Mouse (Mus musculus) hindbrain, embryonic 16.5 days (tissue): Measurements from ENCODE around the gene Rsrp1. TPM values are rescaled to one million over a fixed set of nuclear protein-coding genes. Genes with fewer than 3 reads are reported as not detected.

ENCODE experiments used
- ATAC-seq: fragments of 200-750 bp; cut with Nextera tagmentation; 2 replicates; pipeline ENCODE4 v1.8.0; 2017; ENCODE audit warnings: moderate TSS enrichment, moderate library complexity
- H3K27ac ChIP-seq: fragments of 300-500 bp; sonication (generic); 2 replicates; pipeline ENCODE4 v1.5.1; 2014; ENCODE audit warnings: low read depth, mild to moderate bottlenecking, control low read depth, low read length, moderate library complexity
- H3K27me3 ChIP-seq: fragments of 300-500 bp; sonication (generic); replicated peaks from 2 replicates; pipeline ENCODE4 v1.6.1; 2014; ENCODE audit warnings: low read length; ENCODE audit not compliant: control insufficient read depth, insufficient read depth
- H3K36me3 ChIP-seq: fragments of 300-500 bp; sonication (generic); 2 replicates; pipeline ENCODE4 v1.6.1; 2014; ENCODE audit warnings: mild to moderate bottlenecking, low read length, moderate library complexity, mixed read lengths; ENCODE audit not compliant: control insufficient read depth, insufficient read depth
- H3K4me1 ChIP-seq: fragments of 300-500 bp; sonication (generic); 2 replicates; pipeline ENCODE4 v1.6.1; 2014; ENCODE audit warnings: low read depth, low read length; ENCODE audit not compliant: control insufficient read depth, insufficient read depth
- H3K4me2 ChIP-seq: fragments of 300-500 bp; sonication (generic); 2 replicates; pipeline ENCODE4 v1.6.1; 2014; ENCODE audit warnings: mild to moderate bottlenecking, low read length, control low read depth, moderate library complexity
- H3K4me3 ChIP-seq: fragments of 300-500 bp; sonication (generic); 2 replicates; pipeline ENCODE4 v1.5.1; 2014; ENCODE audit warnings: mild to moderate bottlenecking, low read length, control low read depth, moderate library complexity
- H3K9ac ChIP-seq: fragments of 300-500 bp; sonication (generic); 2 replicates; pipeline ENCODE4 v1.6.1; 2014; ENCODE audit warnings: low read depth, mild to moderate bottlenecking, control low read depth, low read length, moderate library complexity
- H3K9me3 ChIP-seq: fragments of 300-500 bp; sonication (generic); 2 replicates; pipeline ENCODE4 v1.6.1; 2014; ENCODE audit warnings: mild to moderate bottlenecking, low read length, moderate library complexity; ENCODE audit not compliant: control insufficient read depth
- WGBS: fragments of 180-500 bp; shearing (Covaris S2); extraction: QIAGEN DNeasy Blood & Tissue Kit; methylation state at CpG from one replicate; pipeline ENCODE4 v1.1.7; 2014; 5-methylcytosine and 5-hydroxymethylcytosine counted together
- polyA plus RNA-seq: library from polyadenylated mRNA; unstranded; fragments of >200 nt; fragmentation: Nextera tagmentation; extraction: Ambion mirVana; gene quantifications from 2 replicates; pipeline ENCODE4 v1.2.1, GENCODE M21; 2015

Gene Rsrp1
- polyA plus RNA-seq, 1 experiment from 2014 or later, result 454 TPM

DNA sequence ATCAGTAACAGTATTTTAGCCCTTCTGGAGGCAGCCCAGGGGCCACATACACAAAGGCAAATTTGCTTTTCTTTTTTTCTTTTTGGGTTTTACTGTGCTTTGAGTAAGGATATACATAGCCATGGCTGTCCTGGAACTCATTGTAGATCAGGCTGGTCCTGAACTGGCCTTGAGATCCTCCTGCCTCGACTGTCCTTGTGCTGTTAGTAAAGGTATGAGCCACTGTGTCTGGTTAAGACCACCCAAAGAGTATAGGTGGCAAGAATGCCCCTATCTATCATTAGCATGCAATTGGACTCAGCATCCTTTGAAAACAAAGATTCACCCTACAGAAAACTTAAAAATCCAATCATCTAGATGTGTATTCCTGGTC lies 5.1 kb downstream of the Rsrp1 start:
- no peak overlapping the region for H3K4me2 ChIP-seq
- no peaks in the 10 kb centered on the region for H3K27me3 ChIP-seq
- H3K9me3 ChIP-seq, result no peaks in the 10 kb centered on the region
- no peak overlapping the region for H3K9ac ChIP-seq
- peaks cover 23% of the 10 kb centered on the region for H3K36me3 ChIP-seq
- no peak for ATAC-seq
- H3K4me3 ChIP-seq, result no peak overlapping the region
- no peak overlapping the region for H3K27ac ChIP-seq
- WGBS, result 91% methylated on average over 1 of the region's 1 CpGs
- peaks cover 27% of the 10 kb centered on the region for H3K4me1 ChIP-seq

DNA sequence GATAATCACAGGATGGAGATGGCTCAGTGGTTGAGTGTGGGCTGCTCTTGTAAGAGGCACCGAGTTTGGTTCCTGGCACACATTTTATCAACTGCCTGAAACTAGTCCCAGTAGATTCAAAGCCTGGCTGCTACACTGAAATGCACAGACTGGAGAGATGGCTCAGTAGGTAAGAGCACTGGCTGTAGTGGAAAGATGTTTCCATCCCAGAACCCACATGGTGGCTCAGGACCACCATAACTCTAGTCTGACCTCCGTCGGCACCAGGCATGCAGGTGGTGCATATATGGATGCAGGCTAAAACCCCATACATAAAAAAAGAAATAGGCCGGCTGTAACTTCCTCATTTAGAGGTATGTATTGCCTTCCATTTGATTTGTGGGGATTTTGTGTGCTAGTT lies 6.1 kb downstream of the Rsrp1 start:
- Histone ChIP-seq H3K4me1 (peaks cover 27% of the 10 kb centered on the region), H3K36me3 (peaks cover 27% of the 10 kb centered on the region), H3K9ac (no peak overlapping the region), H3K4me3 (no peak overlapping the region), H3K27me3 (no peaks in the 10 kb centered on the region), H3K9me3 (no peaks in the 10 kb centered on the region), H3K27ac (no peak overlapping the region), H3K4me2 (no peak overlapping the region)
- no peak for ATAC-seq
- 84% methylated on average over 4 of the region's 4 CpGs for WGBS

DNA sequence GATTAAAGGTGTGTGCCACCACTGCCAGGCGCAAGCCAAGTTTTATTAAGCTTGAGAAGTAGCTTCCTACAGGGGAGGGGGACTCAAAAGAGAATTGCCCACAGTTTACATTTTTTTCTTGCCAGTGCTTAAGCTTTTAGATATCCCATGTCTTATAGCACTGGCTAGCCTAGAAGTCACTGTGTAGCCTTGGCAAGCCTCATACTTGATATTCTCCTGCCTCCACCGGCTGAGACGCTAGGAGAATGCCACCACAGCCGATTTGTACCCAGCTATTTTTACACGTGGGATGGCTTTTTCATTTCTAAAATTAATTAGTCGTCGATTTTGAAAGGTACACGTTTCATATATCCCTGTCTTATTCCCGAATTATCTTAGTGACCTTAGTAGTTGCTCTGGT lies 6.8 kb downstream of the Rsrp1 start:
- Histone ChIP-seq H3K27me3 (no peaks in the 10 kb centered on the region), H3K27ac (peak overlapping the region; percentile 69), H3K4me1 (peaks cover 22% of the 10 kb centered on the region), H3K9me3 (no peaks in the 10 kb centered on the region), H3K36me3 (peaks cover 32% of the 10 kb centered on the region), H3K4me2 (peak overlapping the region; percentile 93), H3K9ac (peak overlapping the region; percentile 55), H3K4me3 (peak overlapping the region; percentile 84)
- no peak for ATAC-seq
- WGBS, result 29% methylated on average over 9 of the region's 9 CpGs

DNA sequence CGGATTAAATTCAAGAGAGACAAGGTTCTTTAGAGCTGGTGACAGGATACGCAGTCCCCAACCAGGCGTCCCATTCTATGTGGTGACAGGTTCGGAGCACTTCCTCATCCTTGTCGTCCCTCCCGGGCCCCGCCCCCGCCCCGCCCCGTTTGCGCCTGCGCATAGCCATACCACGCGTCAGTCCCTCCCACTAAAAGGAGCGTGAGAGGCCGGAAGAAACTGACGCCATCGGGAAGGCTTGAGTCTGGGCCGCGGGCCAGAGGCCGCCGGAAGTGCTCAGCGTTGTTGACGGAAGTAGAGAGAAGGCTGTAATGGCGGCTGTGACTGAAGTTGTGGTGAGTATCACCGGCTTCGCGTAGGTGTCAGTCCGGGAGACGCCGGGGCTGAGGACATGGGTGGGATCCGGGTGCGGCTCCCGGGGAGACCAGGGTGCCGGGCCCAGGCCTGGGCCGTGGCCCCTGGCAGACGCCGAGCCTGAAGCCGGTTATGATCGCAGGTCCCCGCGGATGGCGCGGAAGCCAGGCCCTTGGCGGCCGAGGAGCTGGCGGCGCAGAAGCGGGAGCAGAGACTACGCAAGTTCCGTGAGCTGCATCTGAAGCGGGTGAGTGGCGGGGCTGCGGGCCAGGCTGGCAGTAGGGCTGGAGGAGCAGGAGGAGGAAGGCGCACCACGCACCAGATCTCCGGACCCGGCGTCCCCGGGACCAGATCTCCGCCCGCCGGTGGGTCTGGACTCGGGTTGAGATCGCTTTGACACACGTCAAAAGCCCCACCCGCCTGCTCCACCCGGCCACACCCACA lies 7.5 kb downstream of the Rsrp1 start, which contains the start of gene Syf2:
TSS of gene Syf2 (plus strand) at position 215 of the 798 bp plus-strand sequence.
- peak within 1 kb of the TSS; percentile 85 for H3K9ac ChIP-seq
- peaks cover 29% of the 10 kb centered on the region for H3K36me3 ChIP-seq
- under 1% methylated on average over 58 of the region's 68 CpGs for WGBS
- no peaks in the 10 kb centered on the region for H3K27me3 ChIP-seq
- peak within 1 kb of the TSS; percentile 84 for H3K4me3 ChIP-seq
- H3K27ac ChIP-seq, result peak within 1 kb of the TSS; percentile 79
- H3K9me3 ChIP-seq, result no peaks in the 10 kb centered on the region
- H3K4me1 ChIP-seq, result peaks cover 15% of the 10 kb centered on the region
- peak; percentile 98 for ATAC-seq
- peak within 1 kb of the TSS; percentile 93 for H3K4me2 ChIP-seq

DNA sequence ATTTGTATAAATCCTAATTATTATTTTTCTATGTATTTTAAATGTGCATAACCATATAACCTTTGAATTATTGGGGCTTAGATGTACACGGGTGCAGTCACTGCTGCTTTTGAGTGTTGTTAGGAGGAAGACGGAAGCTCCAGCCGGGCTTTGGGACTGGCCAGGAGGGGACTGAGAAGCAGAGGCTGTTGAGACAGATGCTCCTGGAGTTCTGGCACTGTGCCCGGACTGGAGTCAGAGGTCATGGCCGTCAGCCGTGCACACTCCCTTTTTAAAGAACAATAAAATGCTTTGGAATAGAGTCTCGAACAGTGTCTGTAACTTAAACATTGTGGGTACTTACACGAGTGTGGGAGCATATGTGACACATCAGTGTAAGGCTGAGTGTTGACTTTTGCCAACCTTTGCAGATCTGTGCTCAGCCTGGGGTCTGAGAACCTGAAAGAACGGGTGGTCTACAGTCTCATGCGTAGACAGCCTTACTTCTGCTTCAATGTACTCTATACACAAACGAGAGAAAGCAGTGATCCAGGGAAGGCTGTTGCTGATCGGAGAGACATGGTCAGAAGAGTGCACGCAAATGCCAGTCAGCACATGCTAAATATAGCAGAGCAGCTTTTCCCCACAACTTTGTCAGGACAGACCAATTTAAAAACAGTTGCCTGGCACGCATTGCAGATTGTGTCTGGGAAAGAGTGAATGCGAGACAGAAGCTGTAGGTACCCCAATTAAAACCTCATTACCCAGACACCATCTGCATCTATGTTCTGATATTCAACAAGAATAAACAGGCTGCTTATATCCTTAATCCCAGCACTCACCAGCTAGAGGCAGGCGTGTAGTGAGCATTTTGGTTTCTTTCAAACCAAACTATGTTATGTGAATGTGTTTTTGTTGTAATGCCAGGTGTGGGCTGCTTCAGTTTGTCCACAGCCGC lies 14.1 kb downstream of the Rsrp1 start:
- no peaks in the 10 kb centered on the region for H3K4me1 ChIP-seq
- no peaks in the 10 kb centered on the region for H3K9me3 ChIP-seq
- WGBS, result 49% methylated on average over 17 of the region's 17 CpGs
- no peak overlapping the region for H3K4me3 ChIP-seq
- ATAC-seq, result no peak
- no peak overlapping the region for H3K4me2 ChIP-seq
- H3K27me3 ChIP-seq, result no peaks in the 10 kb centered on the region
- H3K36me3 ChIP-seq, result peaks cover 24% of the 10 kb centered on the region
- no peak overlapping the region for H3K27ac ChIP-seq
- no peak overlapping the region for H3K9ac ChIP-seq

DNA sequence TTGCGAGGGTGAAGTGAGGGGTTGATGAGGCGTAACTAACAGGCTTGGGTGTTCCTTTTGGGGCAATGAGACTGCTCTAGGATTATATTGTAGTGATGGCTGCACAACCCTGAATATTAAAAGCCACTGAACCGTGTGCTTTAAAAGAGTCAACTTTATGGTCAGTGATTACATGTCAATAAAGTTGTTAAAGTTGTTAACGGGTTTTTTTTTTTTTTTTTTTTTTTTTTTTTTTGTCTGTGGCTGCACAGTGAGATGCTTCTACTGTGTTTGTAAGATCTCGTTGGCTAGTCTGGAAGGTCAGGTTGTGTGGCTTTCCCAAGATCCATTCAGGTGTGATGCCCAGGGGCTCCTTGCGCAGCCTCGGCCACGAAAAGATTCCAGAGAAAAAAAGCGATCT lies 16.5 kb downstream of the Rsrp1 start:
- no peak overlapping the region for H3K27ac ChIP-seq
- 56% methylated on average over 9 of the region's 9 CpGs for WGBS
- H3K9me3 ChIP-seq, result no peaks in the 10 kb centered on the region
- no peak overlapping the region for H3K4me3 ChIP-seq
- no peak for ATAC-seq
- 0 out of 2 replicates have a peak overlapping the region, but pooled peaks have one; percentile 10 for H3K4me2 ChIP-seq
- H3K36me3 ChIP-seq, result peaks cover 17% of the 10 kb centered on the region
- peaks cover 8% of the 10 kb centered on the region; the same call in 1 of the 2 replicates for H3K27me3 ChIP-seq
- no peak overlapping the region for H3K9ac ChIP-seq
- no peaks in the 10 kb centered on the region; the same call in 1 of the 2 replicates for H3K4me1 ChIP-seq

DNA sequence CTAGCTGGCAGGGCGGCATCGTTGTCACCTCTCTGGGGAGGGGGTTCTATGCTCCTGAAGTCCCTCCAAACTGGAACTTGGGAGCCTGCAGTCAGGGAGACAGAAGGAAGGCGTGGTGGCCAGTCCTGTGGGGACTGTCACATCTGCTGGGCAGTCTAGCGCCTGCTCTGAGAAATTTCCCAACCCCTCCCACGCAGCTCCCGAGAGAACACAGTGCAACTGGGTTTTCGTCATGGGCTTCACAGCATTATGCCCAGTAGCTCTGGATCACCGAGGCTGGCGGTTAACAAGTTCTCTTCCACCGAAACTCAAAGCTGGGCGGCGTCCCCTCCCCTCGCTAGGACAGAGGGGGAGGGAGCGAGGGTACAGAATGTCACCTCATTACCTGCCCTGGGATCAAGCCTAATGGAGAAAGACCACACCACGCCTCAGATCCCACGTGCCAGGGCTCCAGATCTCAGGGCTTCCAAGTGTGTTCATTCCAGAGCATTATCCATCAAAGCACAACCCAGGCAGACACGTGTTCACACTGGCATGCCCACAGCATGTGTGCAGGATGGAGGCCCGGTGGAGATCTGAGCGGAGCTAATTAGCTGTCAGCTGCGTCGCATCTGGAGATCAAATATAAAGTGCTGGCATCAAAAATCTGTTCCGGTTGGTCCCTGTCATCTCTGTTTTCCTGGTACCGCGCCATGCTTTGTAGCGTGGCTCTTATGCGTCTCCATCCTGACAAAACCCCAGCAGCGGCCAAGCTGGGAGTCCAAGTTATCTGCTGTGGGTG lies 20.6 kb downstream of the Rsrp1 start:
- peak overlapping the region; percentile 21; the same call in 1 of the 2 replicates for H3K4me2 ChIP-seq
- H3K27me3 ChIP-seq, result peaks cover 9% of the 10 kb centered on the region; the same call in 1 of the 2 replicates
- H3K4me3 ChIP-seq, result no peak overlapping the region
- H3K9ac ChIP-seq, result peak overlapping the region; percentile 22
- H3K36me3 ChIP-seq, result no peaks in the 10 kb centered on the region
- no peaks in the 10 kb centered on the region for H3K9me3 ChIP-seq
- H3K27ac ChIP-seq, result no peak overlapping the region
- ATAC-seq, result peak; percentile 65
- peaks cover 4% of the 10 kb centered on the region for H3K4me1 ChIP-seq
- WGBS, result 38% methylated on average over 27 of the region's 27 CpGs

DNA sequence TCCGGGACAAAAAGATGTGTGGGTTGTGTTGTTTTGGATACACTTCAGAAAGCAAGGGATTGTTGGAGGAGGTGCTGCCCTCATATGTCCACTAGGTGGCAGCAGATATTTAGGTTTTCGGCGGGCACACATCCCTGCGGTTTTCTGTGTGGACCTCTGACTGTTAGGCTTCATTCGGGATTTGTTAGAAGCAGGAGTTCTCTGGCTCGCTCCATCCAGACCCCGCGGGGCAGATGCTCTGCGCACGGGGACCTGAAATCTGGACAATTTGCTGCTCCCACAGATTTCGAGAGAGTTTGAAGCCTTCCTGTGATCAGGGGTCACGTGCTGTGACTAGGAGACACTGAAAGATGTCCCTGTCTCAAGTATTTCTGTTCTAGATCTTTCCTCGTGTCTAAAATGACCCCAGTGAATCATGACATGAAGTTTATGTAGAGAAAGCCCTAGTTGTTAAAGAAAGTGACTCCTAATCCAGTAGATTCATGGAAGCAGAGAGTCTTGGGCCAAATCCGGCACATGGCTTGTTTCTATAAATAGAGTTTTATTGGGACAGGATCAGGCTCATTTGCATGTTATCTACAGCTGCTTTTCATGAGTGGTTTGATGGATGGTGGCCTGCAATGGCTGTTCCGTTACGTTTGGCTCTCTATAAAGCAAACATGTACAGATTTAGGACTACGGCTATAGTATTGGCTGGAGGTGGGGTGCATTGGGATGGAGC lies 22.8 kb downstream of the Rsrp1 start:
- Histone ChIP-seq H3K27me3 (peaks cover 9% of the 10 kb centered on the region; the same call in 1 of the 2 replicates), H3K4me2 (peak overlapping the region; percentile 62), H3K27ac (no peak overlapping the region), H3K4me1 (peaks cover 4% of the 10 kb centered on the region), H3K9me3 (no peaks in the 10 kb centered on the region), H3K4me3 (peak overlapping the region; percentile 25; the same call in 1 of the 2 replicates), H3K36me3 (no peaks in the 10 kb centered on the region), H3K9ac (peak overlapping the region; percentile 41; the same call in 1 of the 2 replicates)
- 12% methylated on average over 17 of the region's 17 CpGs for WGBS
- peak; percentile 55 for ATAC-seq
